Mouse (Mus musculus) heart, adult 8-10 months (tissue): Measurements from ENCODE around the gene Tmod4. TPM values are rescaled to one million over a fixed set of nuclear protein-coding genes. Genes with fewer than 3 reads are reported as not detected.

Experiments
- DNase-seq: peaks from one replicate; pipeline ENCODE4 v3.0.0; 2022; ENCODE audit warnings: low spot score
- microRNA-seq: library from miRNA; unstranded; fragments of <30 nt; microRNA quantifications from one replicate; pipeline ENCODE4 v1.2.0, GENCODE M21; 2022
- total RNA-seq, 4 experiments: library from RNA; stranded (reverse); gene quantifications; 2 replicates each; pipeline ENCODE4 v1.2.4; 2022

The Tmod4 gene
- total RNA-seq, 4 experiments from 2014 or later: 35.7 to 43.4 (median 39.0) TPM

- no peak for DNase-seq
Observed at GRCm38 (mm10) chr3:95173256-95173949, 49.1 kb downstream of the Tmod4 start.

- DNase-seq: peak; percentile 86
Observed at GRCm38 (mm10) chr3:95174011-95174592, 49.8 kb downstream of the Tmod4 start.

GRCm38 (mm10) chr3:95176500-95176899 lies 52.2 kb downstream of the Tmod4 start:
- DNase-seq: no peak

GRCm38 (mm10) chr3:95177583-95177982 lies 53.3 kb downstream of the Tmod4 start:
- no peak for DNase-seq

Small RNA genes within 50 kb of the gene (microRNA-seq; reads per million reads assigned to microRNA genes)
- gene Mir8099-1: not detected

Other genes starting within 250 kb of the Tmod4 start
- 100 to 1,000 TPM; 186 to 247 (median 204) TPM for gene Psmb4, start 237.5 kb upstream of the Tmod4 start, total RNA-seq
- 100 to 1,000 TPM; 118 to 153 (median 121) TPM for gene Selenbp1, start 191.4 kb upstream of the Tmod4 start, total RNA-seq
- 10 to 100 TPM in 2 of 4 experiments, 1 to 10 TPM in 2; 5.8 to 14.5 (median 8.7) TPM for gene Rfx5, start 170.4 kb upstream of the Tmod4 start, total RNA-seq
- gene Pi4kb, start 149.7 kb upstream of the Tmod4 start, total RNA-seq: 10 to 100 TPM; 26.4 to 29.4 (median 28.3) TPM
- 10 to 100 TPM in 3 of 4 experiments, 1 to 10 TPM in 1; 10.0 to 16.2 (median 12.6) TPM for gene Zfp687, start 109.0 kb upstream of the Tmod4 start, total RNA-seq
- 100 to 1,000 TPM; 124 to 149 (median 127) TPM for gene Psmd4, start 81.9 kb upstream of the Tmod4 start, total RNA-seq
- gene Pip5k1a, start 17.5 kb upstream of the Tmod4 start, total RNA-seq: 10 to 100 TPM; 15.4 to 17.4 (median 16.5) TPM
- gene Vps72, start 13.5 kb upstream of the Tmod4 start, total RNA-seq: 10 to 100 TPM; 27.9 to 35.3 (median 32.0) TPM
- 10 to 100 TPM; 29.0 to 39.4 (median 33.2) TPM for gene Scnm1, start 9.5 kb downstream of the Tmod4 start, total RNA-seq
- gene Lysmd1, start 9.6 kb downstream of the Tmod4 start, total RNA-seq: 1 to 10 TPM; 4.8 to 5.4 (median 5.0) TPM
- gene Tnfaip8l2, start 17.9 kb downstream of the Tmod4 start, total RNA-seq: 1 to 10 TPM in 3 of 4 experiments, under 1 TPM in 1; 0.62 to 1.9 (median 1.5) TPM
- gene Sema6c, start 36.0 kb downstream of the Tmod4 start, total RNA-seq: 1 to 10 TPM; 2.6 to 8.1 (median 5.5) TPM
- 10 to 100 TPM; 12.2 to 13.9 (median 13.2) TPM for gene Gabpb2, start 93.4 kb downstream of the Tmod4 start, total RNA-seq
- 10 to 100 TPM; 17.0 to 22.8 (median 20.4) TPM for gene Cdc42se1, start 104.3 kb downstream of the Tmod4 start, total RNA-seq
- 10 to 100 TPM in 2 of 4 experiments, 1 to 10 TPM in 2; 5.5 to 11.3 (median 9.5) TPM for gene Mllt11, start 107.7 kb downstream of the Tmod4 start, total RNA-seq
- not detected for gene Gm128, start 117.1 kb downstream of the Tmod4 start, total RNA-seq
- not detected for gene Bnipl, start 126.7 kb downstream of the Tmod4 start, total RNA-seq
- gene Mindy1, start 156.9 kb downstream of the Tmod4 start, total RNA-seq: 10 to 100 TPM; 19.5 to 23.8 (median 21.3) TPM
- 10 to 100 TPM; 26.3 to 27.9 (median 27.2) TPM for gene Prune1, start 157.6 kb downstream of the Tmod4 start, total RNA-seq
- gene Anxa9, start 182.7 kb downstream of the Tmod4 start, total RNA-seq: 1 to 10 TPM in 1 of 4 experiments, under 1 TPM in 2, not detected in 1; 0.52 to 1.5 (median 0.66) TPM
- gene Cers2, start 190.3 kb downstream of the Tmod4 start, total RNA-seq: 10 to 100 TPM; 30.6 to 35.5 (median 33.4) TPM
- 10 to 100 TPM; 10.1 to 12.0 (median 10.4) TPM for gene Setdb1, start 232.7 kb downstream of the Tmod4 start, total RNA-seq